Mouse (Mus musculus) adrenal gland, postnatal 36 days (tissue): ENCODE data around the gene Dnajb12. TPM values are rescaled to one million over a fixed set of nuclear protein-coding genes. Genes with fewer than 3 reads are reported as not detected.

Experiments used
- DNase-seq, 2 experiments: peaks; one replicate each; pipeline ENCODE4 v3.0.0; 2021; ENCODE audit warnings: mixed read lengths in 1 of 2
- total RNA-seq, 2 experiments: library from RNA; stranded (reverse); gene quantifications; 2 replicates each; pipeline ENCODE4 v1.2.3; 2021

Gene Dnajb12
- total RNA-seq, 2 experiments from 2014 or later, result 51.3 to 62.5 TPM

DNA sequence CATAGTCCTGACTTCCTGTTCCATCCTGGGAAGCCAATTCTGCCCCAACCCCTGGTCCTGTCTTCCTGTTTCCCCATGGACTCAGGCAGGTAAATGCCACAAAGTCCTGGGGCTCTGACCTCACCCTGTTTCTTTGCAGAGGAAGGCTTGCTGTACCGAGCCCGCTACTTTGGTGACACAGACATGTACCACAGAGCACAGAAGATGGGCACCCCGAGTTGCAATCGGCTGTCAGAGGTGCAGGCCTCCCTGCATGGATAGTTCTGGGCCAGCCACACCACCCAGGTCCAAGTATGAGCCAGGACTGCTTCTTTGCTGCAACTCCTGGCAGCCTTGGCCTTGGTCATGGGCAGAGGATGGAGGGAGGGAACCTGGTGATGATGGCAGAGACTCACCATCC is 16.9 kb downstream of the Dnajb12 start:
- DNase-seq, result no peak

DNA sequence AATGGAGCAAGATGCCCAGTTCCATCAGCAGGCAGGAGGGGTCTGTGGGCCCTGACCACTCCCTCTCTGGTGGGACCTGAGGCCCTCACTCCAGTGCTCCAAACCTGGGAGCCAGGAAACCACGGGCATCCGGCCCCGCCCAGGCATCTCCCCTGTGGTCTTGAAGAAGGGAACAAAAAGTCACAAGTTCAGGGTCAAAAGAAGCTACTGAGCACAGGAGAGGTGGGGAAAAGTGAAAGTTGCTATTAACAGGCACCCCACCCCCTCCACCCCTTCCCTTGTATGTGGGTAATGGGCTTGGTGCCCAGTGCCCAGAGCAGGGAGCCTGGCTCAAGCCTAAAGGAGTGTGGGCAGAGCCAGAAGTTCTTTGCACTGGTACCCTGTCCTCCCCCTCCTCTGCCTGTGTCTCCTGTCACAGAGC is 17.6 kb downstream of the Dnajb12 start:
- peak; percentile 57 to 64 for DNase-seq

DNA sequence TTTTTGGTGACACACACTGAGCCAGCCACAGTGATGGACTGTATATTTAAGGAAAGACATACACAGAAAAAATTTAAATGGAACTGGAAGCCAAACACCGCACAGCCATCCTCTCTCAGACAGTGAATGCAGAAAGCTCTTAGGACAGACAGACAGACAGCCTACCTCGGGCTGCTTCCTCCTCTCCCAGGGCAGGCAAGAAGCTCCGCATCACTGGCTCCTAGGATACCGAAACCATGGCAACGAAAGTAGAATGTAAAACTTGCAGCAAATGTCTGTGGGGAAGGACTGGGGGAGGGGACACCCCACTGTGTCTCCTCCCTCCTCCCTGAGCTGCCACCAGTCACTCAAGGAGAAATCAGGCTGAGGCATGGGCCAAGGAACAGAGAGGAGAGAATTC is 18.2 kb downstream of the Dnajb12 start:
- no peak for DNase-seq

- no peak for DNase-seq
These were observed 18.9 kb downstream of the Dnajb12 start for GRCm38 (mm10) chr10:59898180-59898778.

DNA sequence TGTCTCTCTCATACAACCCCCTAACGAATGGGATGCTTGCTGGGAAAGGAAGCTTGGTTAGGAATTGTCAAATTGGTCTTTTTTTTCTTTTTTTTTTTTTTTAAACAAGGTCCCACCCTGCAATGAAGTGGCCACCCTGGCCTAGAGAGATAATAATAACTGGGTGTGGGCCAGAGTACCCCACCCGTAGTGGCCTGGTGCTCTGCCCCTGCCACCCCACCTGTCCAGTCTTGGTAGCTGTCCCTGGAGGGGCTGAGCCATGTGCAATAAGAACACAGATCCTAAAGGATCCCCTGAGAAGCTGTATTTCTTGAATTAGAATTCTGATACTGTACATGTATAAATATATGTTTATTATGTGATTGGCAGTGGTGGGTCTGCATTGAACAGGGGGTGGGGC is 19.6 kb downstream of the Dnajb12 start:
- DNase-seq, result no peak

GRCm38 (mm10) chr10:59899341-59900173 is 20.2 kb downstream of the Dnajb12 start:
- DNase-seq, result peak; percentile 96 to 97

DNA sequence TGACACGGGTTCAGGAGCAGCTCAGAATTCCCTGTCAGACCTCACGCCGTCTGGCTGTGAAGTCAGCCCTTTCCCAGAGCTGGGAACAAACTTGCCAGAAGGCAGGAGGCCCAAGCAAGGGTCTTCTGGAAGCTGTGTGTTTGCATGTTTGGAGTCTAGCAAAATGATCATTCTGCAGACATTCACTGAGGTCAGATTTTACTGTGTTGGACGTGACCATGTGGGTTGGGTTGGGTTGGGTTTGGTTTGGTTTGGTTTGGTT is 20.7 kb downstream of the Dnajb12 start:
- no peak for DNase-seq

DNA sequence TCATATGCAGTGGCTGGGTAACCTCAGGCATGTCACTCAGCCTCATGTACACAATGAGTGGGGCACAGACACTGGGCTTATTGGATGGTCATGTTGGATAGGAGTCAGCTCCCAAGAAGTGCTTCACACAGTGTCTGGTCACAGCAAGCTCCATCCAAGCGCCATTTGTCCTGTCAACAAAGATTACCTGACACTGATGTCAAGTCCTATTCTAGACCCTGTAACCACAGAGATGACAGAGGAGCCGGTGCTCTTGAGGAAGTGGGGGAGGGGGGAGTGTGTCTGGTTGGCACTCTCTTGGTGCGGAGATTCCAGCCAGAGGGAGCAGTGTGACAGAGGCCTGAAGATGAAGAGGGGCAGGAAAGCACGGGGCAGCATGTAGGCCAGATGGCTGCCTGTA is 21.6 kb downstream of the Dnajb12 start:
- no peak for DNase-seq

- peak in 1 of 2 experiments; percentile 1 for DNase-seq
These were observed 22.1 kb downstream of the Dnajb12 start for GRCm38 (mm10) chr10:59901463-59901862.

DNA sequence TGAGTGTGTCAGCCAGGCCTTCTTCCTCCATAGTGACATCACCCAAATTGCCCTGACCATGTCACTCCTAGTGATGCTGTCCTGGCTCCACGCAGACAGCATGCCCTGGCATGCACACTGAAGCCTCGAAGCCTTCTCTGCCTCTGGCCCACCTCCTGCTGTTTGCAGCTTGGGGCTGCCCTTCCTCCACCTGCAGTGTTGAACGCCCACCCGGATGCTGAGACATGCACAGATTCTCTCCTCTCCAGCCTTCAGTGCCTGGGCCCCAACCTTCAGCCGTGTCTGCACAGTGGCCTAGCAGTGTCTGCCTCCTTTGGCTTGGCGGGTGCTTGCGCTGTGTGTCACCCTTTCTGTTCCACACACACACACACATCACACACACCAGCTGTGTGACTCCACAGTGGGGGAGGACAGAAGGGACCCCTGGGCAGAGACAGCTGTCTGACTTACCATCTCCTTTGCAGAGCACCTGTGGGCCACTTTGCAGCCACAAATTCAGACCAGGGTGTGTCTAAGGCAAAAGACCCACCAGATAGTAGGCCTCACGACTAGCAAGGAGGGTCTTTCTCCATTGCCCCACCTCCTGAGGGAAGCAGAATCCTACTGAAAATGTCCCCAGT is 22.7 kb downstream of the Dnajb12 start:
- DNase-seq, result peak in 1 of 2 experiments; percentile 16

DNA sequence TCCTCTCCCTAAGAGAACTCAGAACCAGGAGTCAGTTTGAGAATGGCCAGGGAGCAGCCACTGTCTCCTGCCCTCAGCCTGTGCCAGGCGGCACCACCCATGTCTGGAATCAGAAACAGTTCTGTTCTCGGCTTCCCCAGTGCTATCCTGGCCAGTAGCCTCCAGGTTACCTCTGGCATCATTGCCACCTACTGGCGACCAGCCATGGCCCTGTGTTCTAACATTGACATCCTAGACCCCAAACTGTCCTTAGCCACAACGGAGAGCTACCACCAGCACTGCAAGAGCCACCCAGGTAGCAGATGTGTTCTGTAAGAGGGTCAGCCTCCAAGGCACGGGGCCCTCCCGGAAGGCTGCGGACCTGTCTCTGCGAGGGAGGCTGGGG is 23.2 kb downstream of the Dnajb12 start:
- DNase-seq, result peak in 1 of 2 experiments; percentile 11

GRCm38 (mm10) chr10:59903170-59903569 is 23.8 kb downstream of the Dnajb12 start:
- DNase-seq, result peak in 1 of 2 experiments; percentile 6

DNA sequence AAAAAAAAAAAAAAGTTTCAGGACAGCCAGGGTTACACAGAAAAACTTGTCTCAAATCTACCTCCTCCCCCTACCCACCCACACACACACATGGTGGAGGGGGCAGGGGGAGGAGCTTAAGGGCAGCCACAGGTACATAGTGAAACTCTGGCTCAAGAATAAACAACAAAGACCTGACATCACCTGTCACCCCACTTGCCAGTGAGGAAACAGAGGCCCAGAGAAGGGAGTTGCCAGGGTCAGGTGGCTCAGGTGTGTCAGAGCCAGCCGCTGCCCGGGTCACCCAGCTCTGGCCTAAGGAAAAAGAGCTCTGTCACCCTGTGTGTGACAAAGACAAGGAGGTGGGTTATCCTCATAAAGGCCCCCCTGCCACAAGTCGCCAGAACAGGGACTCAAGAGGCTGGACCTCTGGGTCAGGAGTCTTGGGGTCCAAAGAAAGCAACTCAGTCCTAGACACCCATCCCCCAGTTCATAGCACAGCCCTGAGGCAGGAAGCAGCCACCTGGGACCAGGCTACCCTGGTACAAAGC is 27.8 kb downstream of the Dnajb12 start:
- peak in 1 of 2 experiments; percentile 5 for DNase-seq

GRCm38 (mm10) chr10:59907695-59908299 is 28.4 kb downstream of the Dnajb12 start:
- peak; percentile 41 to 57 for DNase-seq

DNA sequence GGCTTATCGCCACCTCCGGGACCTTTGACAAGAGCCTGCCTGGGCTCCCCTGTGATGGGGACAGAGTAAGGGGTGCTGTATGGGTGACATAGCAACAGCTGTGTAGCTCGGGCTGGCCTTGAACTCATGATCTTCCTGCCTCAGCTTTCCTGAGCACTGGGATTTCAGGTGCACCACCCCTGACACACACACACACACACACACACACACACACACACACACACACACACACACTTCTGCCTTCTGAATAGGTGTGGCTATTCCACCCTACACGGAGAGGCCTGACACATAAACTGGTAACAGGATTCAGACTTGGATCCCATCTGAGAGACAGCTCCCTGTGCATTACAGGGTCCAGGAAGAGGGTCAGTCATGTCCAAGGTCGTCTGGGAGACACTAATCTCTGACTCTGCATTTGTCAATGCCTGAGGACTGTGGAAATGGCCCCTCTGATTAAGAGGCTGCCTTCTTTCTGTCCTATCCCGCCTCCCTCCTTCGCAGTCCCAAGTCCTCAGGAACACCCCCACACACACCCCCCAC is 29.5 kb downstream of the Dnajb12 start:
- no peak for DNase-seq

DNA sequence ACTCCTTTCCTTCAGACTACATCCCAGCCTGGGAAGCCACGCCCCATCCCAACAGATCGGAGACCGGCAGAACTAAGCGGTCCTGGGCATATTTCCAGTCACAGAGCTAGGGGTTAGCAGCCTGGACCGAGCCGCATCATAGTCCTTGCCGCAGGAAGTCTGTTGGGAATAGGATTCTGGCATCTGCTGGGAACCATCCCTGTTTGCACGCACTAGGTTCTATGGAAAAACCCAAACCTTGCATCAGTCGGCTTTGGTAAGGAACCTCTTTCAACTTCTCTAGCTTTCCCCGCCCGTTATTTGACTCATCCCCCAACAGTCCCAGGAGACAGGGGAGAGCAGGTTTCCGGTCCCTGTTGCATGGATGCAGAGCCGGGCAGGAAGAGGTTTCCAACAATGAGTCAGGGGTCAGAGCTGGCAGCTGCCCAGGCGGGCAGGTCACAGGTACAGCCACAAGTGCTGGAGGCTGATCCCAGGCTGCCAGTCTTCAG is 30.0 kb downstream of the Dnajb12 start:
- peak; percentile 81 to 85 for DNase-seq

DNA sequence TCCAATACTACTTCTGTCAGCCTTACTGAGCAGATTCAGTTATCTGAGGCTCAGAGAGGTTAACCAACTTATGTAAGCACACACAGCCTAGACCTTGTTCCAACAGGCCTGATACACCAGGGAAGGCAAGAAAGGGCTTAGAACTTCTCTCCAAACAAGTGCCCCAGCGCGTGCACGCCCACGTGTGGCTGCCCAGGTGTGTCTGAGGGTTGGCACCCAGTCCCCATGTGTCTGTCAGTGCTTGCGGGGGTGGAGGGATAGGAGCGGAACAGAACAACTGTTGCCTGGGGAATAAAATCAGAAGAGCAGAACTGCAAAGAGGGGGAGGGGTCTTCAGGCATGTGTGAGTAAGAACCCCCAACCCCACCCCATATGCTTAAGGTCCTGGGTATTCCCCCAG is 31.7 kb downstream of the Dnajb12 start:
- DNase-seq, result no peak

DNA sequence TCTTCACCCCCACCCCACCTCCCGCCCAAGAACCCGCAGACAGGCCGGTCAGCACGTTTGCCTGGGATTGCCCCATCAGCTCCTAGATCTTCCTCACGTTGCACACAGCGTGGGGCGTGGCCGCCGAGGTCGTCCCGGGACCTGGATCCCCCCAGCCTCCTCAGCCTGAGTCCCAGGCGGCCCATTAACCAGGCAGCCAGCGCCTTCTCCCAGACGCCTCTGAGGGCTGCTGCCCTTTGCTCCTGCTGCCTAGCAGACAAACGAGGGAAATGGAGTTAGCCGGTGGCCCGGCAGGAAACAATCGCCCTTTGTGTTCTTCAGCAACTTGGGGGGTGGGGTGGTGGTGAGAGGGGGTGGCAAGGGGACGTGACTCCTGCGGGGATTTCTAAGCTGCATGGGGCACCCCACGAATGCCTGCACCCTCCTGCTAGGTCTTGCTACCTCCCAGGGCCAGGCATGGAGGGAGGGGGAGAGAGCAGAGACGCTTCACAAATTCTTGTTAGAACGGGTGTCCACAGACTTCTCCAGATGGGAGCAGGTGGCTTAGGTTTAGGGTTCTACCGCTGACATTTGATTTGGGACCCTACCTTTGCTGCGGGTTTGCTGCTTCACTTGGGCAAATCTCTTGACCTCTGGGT is 32.3 kb downstream of the Dnajb12 start:
- DNase-seq, result peak in 1 of 2 experiments; percentile 65

GRCm38 (mm10) chr10:59915196-59915962 is 36.0 kb downstream of the Dnajb12 start:
- DNase-seq, result peak; percentile 35 to 67

GRCm38 (mm10) chr10:59916159-59916558 is 36.8 kb downstream of the Dnajb12 start:
- DNase-seq, result peak; percentile 84 to 86

- no peak for DNase-seq
These were observed 37.3 kb downstream of the Dnajb12 start for GRCm38 (mm10) chr10:59916649-59917048.
